Mouse (Mus musculus) small intestine, adult 2 months (tissue): ENCODE measurements around the gene Hspbp1.

Experiments used
- CTCF ChIP-seq: fragments of 200-500 bp; IDR thresholded peaks from 2 replicates; pipeline ENCODE4 v1.5.1; 2012; ENCODE audit warnings: low read depth, mild to moderate bottlenecking, control low read depth, inconsistent platforms, low read length, moderate library complexity, mixed read lengths; ENCODE audit not compliant: insufficient replicate concordance, insufficient read length; ENCODE audit errors: extremely low read depth
- POLR2A ChIP-seq: fragments of 200-500 bp; IDR thresholded peaks from 2 replicates; pipeline ENCODE4 v1.6.1; 2012; ENCODE audit warnings: low read depth, mild to moderate bottlenecking, control low read depth, inconsistent platforms, low read length, moderate library complexity

DNA sequence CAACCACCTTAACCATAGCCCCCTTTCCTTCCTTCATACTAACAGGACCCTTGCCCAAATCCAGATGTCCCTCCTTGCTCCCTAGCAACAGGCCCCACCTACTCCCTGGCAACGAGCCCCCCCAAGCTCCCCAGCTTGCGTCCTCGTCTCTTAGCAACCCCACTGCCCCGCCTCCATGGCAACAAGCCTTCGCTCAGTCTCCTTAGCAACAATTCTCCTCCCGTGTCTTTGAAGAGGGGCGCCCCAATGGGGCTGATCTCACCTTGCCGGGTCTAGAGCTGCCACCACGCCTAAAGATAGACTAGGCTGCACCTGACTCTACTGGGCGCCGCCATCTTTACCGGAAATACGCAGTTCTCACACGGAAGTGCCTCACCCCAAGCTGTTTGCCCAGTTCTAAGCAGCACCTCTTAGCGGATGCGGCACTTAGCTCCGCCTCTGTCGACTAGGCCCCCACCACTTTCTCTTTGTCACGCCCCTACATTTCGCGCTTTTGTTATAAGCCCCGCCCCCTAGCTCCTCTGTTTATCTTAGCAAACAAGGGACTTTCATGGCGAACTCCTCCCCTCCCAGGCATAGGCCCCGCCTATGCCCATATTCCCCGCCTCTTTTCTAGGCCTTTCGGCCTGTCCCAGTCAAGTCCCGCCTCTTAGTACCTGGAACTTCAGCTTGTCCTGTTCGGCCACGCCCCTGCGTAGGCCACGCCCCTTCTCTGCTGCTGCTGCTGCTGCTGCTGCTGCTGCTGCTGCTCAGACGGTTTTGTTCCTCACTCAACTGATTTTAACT is at the start of gene Hspbp1:
- TF ChIP-seq CTCF = no peak; the same call in 1 of the 2 replicates
- peak; percentile 48; the same call in 1 of the 2 replicates for TF ChIP-seq POLR2A
